Mouse (Mus musculus): ENCODE results near the gene Rab25.
A peak's percentile ranks its signal among the peaks of the same experiment; 100 is the strongest.

Rab25 gene

DNA sequence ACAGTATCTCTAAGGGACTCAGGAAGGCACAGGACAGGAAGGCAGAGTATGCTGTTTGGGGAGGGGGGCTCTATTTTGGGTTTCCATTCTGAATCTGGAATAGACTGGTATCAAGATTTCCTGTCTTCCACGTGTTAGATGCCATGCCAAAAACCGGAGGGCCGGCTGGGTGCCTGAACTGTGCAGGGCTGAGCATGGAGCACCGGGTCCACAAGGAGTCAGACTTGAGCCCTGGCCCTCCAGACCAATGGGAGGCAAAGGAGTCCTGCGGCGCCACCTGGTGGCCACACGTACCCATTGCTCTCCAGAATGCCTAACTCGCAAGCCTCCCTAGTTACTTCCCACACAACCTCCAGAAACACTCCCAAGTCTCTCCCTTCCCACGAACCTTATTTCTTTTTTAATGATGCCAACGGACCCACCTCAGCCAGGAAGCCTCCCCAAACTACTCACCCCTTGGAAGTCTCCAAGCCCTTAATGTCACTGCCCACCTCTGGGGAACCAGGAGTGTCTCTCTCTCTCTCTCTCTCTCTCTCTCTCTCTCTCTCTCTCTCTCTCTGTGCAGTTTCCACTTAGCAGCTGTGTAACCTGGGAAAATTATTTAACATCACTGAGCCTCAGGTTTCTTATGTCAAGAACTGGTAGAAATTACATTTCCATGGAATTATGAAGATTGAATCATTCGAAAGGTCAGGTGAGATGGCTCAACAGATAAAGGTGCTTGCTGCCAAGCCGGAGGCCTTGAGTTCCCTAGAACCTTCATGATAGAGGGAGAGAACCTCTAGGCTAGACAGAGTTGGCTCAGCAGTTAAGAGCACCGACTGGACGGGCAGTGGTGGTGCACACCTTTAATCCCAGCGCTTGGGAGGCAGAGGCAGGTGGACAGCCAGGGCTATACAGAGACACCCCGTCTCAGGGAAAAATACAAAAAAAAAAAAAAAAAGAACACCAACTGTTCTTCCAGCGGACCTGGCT, 21.7 kb downstream of the Rab25 start:
- peak; percentile 59; the same call in 1 of the 2 replicates for TF ChIP-seq GATA4 (IDR thresholded peaks at IDR 0.05; ENCODE audit: insufficient replicate concordance, low read length)

- no peak for TF ChIP-seq GATA4 (IDR thresholded peaks at IDR 0.05; ENCODE audit: insufficient replicate concordance, low read length)
These were observed 23.1 kb downstream of the Rab25 start for GRCm38 (mm10) chr3:88525021-88525420.

GRCm38 (mm10) chr3:88523027-88523426, 25.1 kb downstream of the Rab25 start:
- no peak for TF ChIP-seq GATA4 (IDR thresholded peaks at IDR 0.05; ENCODE audit: insufficient replicate concordance, low read length)

DNA sequence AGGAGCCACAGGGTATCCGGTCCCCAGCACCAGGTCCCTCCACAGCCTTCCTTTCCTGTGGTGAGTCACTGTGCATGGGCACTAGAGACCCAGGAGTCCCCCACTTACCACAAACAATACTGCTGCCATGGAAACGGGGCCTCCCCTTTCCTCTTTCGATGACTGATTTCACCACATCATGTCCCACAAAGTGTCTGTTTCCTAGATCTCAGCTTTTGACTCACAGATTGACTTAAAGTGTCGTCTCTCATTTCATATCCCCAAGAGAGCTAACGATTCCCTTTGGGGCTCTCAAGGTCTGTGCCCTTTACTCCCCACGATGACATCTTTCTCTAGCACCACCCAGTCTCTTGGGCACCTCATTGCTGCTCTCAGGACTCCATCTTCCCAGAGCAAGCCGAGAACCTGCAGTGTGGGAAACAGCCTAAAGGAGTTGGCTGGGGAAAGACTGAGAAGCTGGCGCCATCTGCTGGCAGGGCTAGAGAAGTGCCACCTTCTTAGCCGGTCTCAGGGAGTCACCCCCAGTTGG, 26.2 kb downstream of the Rab25 start:
- TF ChIP-seq GATA4 (IDR thresholded peaks at IDR 0.05; ENCODE audit: insufficient replicate concordance, low read length) = no peak

- no peak for TF ChIP-seq GATA4 (IDR thresholded peaks at IDR 0.05; ENCODE audit: insufficient replicate concordance, low read length)
These were observed 26.9 kb downstream of the Rab25 start for GRCm38 (mm10) chr3:88521156-88521555.

DNA sequence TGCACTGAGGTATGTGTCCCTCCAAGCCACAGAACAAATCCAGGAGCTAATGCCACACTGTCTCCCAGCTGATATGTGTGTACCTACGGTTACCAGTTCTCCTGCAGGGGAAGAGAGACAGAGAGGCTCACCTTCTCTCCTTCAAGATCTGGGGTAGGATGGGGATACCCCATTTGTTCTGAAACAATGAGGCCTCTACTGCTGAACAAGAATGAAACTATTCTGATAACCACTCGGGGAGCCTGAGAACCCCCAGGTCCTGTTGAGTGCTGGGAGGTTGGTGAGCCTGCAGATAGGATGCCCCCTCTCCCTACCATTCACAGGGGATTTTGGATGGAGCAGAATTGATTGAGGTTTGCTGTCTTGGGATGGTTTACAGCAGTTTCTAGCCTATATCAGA, 28.0 kb downstream of the Rab25 start:
- no peak for TF ChIP-seq GATA4 (IDR thresholded peaks at IDR 0.05; ENCODE audit: insufficient replicate concordance, low read length)

GRCm38 (mm10) chr3:88518411-88518810, 29.7 kb downstream of the Rab25 start:
- TF ChIP-seq GATA4 (IDR thresholded peaks at IDR 0.05; ENCODE audit: insufficient replicate concordance, low read length) = no peak

DNA sequence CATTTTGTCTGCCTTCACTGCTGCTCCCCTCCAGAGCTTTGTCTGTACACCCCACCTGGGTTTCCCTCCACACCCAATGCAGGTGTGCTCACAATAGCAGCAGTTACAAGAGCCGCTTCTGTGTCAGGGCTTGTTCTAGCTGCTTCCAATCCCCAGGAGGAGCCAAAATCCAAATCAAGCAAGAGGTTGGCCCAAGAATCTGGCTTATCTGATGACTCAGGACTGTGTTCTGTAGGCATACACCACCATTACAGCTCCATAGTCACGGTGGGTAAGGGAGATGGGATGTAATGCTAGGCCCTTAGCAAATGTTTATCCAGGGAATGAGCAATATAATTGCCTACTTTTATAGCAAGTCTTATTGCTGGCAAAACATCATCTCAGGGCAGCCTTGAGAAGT, 31.7 kb downstream of the Rab25 start:
- TF ChIP-seq GATA4 (IDR thresholded peaks at IDR 0.05; ENCODE audit: insufficient replicate concordance, low read length) = no peak

DNA sequence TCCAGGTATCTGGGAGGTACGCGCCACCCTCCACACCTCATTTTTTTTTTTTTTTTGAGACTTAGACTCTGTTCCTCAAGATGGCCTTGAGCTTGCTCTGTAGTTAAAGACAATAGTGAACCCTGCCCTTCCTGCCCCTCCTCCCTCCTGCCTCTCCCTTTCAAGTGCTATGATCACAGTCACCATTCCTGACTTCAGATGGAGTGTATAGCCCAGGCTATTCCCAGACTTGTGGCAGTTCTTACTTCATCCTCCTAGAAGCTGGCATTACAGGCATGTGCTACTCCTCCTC, 33.1 kb downstream of the Rab25 start:
- no peak for TF ChIP-seq GATA4 (IDR thresholded peaks at IDR 0.05; ENCODE audit: insufficient replicate concordance, low read length)

DNA sequence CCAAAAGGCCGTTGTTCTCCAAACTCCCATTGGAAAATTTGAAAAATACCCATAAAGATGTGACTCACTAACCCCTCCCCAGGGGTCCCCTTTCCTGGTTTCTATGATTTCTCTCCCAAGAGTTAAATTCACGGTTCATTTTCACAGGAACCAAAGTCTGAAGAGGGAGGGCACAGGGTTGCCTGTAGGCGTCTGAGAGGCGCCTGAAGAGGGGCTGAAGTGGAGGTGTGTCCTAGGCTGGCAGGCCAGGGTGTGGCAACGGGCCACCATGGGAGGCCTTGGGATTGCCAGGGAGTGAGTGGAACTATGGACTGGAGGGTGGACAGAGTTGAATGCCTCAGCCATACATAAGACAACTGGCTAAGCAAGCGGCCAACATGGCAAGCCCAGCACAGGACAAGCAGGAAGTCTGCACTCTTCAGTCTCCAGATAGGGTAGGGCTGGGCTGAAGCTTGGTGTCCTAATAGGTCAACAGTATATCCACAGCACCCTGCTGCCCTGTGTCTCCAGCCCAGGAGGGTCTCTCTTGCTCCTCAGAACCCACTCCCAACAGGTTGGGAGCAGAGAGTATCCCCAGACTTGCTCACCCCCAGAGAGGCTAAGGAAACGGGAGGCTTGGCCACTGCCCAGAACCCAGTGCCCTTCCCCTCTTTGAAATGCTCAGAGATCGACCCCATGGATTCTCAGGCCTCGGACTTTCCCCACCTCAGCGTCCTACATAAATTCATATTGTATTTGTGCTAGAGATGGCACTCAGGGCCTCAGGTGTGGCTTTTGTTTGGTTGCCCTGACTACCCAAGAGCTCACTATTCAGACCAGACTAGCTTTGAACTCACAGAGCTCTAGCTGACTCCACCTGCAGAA, 33.6 kb downstream of the Rab25 start:
- no peak for TF ChIP-seq GATA4 (IDR thresholded peaks at IDR 0.05; ENCODE audit: insufficient replicate concordance, low read length)

GRCm38 (mm10) chr3:88513546-88514115, 34.5 kb downstream of the Rab25 start:
- no peak for TF ChIP-seq GATA4 (IDR thresholded peaks at IDR 0.05; ENCODE audit: insufficient replicate concordance, low read length)

- TF ChIP-seq GATA4 (IDR thresholded peaks at IDR 0.05; ENCODE audit: insufficient replicate concordance, low read length) = no peak
These were observed 35.1 kb downstream of the Rab25 start for GRCm38 (mm10) chr3:88512896-88513545.

DNA sequence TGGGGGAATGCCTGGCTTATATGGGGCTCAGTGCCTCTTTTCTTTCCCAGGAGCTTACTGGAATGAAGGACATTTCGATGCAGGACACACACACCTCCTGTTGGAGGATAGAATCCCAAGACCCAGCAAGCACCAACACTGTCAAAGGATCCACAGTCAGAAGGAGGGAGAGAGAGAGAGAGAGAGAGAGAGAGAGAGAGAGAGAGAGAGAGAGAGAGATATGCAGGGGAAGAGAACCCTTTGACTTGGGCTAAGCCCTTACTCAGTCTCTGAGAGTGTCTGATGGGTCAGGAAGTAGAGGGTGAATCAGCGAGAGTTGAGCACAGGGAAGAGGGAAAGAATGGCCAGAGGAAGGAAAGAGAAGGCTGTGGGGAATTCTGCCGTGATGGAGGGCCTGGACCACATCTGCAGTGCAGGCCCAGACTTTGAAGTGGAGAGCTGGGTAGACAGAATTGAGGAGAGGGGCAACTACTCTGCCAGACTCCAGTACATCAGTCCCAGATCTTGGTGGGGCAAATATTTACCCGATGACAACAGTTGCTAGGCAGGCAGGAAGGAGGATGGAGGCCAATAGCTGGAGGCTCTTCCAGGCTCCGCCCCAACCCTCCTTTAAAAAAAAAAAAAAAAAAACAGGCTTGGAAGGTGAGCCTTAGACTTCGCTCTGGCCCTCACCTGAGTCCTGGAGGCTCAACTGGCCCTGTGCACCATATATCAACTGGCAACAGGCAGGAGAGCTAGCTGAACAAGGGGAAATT, 35.8 kb downstream of the Rab25 start:
- TF ChIP-seq GATA4 (IDR thresholded peaks at IDR 0.05; ENCODE audit: insufficient replicate concordance, low read length) = no peak

GRCm38 (mm10) chr3:88511559-88511958, 36.5 kb downstream of the Rab25 start:
- no peak for TF ChIP-seq GATA4 (IDR thresholded peaks at IDR 0.05; ENCODE audit: insufficient replicate concordance, low read length)
